Mouse (Mus musculus) G1E (cell line): ENCODE results near the gene Lpgat1. TPM values are rescaled to one million over a fixed set of nuclear protein-coding genes. Genes with fewer than 3 reads are reported as not detected.

Experiments used
- ATAC-seq: 2 replicates; pipeline ENCODE4 v1.8.0; 2016; ENCODE audit warnings: mild to moderate bottlenecking; ENCODE audit not compliant: insufficient number of reproducible peaks, poor library complexity, low FRiP score, severe bottlenecking; ENCODE audit errors: extremely low read depth
- DNase-seq: peaks from one replicate; pipeline ENCODE4 v3.0.0; 2012; ENCODE audit warnings: low spot score
- H3K27me3 ChIP-seq: 2 replicates; pipeline ENCODE4 v1.6.1; 2012; ENCODE audit warnings: mild to moderate bottlenecking, low read length, inconsistent platforms; ENCODE audit not compliant: insufficient read depth
- H3K36me3 ChIP-seq: replicated peaks from 2 replicates; pipeline ENCODE3; 2012; ENCODE audit warnings: mild to moderate bottlenecking, inconsistent platforms
- H3K4me1 ChIP-seq: 2 replicates; pipeline ENCODE4 v1.6.1; 2012; ENCODE audit warnings: low read depth, low read length, inconsistent platforms, mixed read lengths; ENCODE audit not compliant: insufficient read depth
- H3K4me3 ChIP-seq: 2 replicates; pipeline ENCODE4 v1.5.1; 2012; ENCODE audit warnings: low read depth, mild to moderate bottlenecking, inconsistent platforms, low read length, moderate library complexity, mixed read lengths
- H3K9me3 ChIP-seq: replicated peaks from 2 replicates; pipeline ENCODE4 v1.6.1; 2012; ENCODE audit warnings: inconsistent platforms
- CTCF ChIP-seq: IDR thresholded peaks from 2 replicates; pipeline ENCODE4 v1.5.1; 2012; ENCODE audit warnings: low read depth, low read length, inconsistent platforms, mixed read lengths
- GATA1 ChIP-seq: IDR thresholded peaks from 2 replicates; pipeline ENCODE4 v1.6.1; 2012; ENCODE audit warnings: borderline replicate concordance, low read length, inconsistent platforms, mixed read lengths
- GATA2 ChIP-seq: IDR thresholded peaks from 2 replicates; pipeline ENCODE4 v1.6.1; 2012; ENCODE audit warnings: low read depth, low read length, inconsistent platforms, borderline replicate concordance
- POLR2AphosphoS5 ChIP-seq: IDR thresholded peaks from 2 replicates; pipeline ENCODE4 v1.6.1; 2012; ENCODE audit warnings: low read depth, low read length, inconsistent platforms; ENCODE audit not compliant: insufficient replicate concordance
- TAL1 ChIP-seq: conservative IDR thresholded peaks from 2 replicates; pipeline ENCODE4 v1.6.1; 2012; ENCODE audit warnings: low read depth, low read length, inconsistent platforms, mixed read lengths
- polyA plus RNA-seq: library from polyadenylated mRNA; stranded (reverse); fragments of >175 nt; gene quantifications from 2 replicates; pipeline ENCODE4 v1.2.3, GENCODE M21; 2012
- total RNA-seq, 2 experiments: library from RNA; stranded (forward) in 1 of 2; stranded (reverse) in 1 of 2; fragments of 200-1000 nt in 1 of 2; fragments of >200 nt in 1 of 2; fragmentation: Nextera tagmentation in 1 of 2; gene quantifications; 2 replicates each; pipeline ENCODE4 v1.2.3; 2014 to 2017

The Lpgat1 gene
- total and polyA plus RNA-seq, 3 experiments, result 0.11 TPM; not detected in 2

DNA sequence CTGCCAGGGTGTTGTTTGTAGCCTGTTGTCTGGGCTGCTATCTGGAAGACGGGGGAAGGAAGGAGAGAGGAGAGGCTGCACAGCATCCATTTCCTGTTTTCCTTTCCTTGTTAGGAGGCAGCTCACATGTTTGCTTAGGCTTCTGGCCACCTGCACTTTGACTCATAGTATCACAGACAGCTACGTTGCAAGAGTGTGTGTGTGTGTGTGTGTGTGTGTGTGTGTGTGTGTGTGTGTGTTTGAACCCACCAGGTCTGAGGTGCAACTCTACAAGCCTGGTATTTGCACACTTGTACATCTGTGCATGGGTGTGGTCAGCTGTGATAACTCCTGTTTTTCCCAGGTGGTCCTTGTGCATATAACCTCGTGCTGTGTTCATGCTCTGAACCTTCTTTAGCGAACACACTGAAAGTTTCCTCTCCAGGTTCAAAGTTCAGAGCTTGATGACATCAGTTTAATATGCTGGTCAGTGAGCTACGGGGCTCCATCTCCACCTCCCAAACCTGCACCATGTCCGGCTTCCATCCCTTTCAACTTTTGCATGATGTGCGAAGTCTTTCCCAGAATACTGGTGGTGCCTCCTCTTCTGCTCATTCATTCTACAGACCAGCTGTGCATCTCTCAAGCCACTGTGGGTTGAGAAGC lies 76.4 kb downstream of the Lpgat1 start:
- Histone ChIP-seq H3K4me3 (no peak overlapping the region), H3K36me3 (no peaks in the 10 kb centered on the region), H3K27me3 (no peaks in the 10 kb centered on the region), H3K9me3 (peaks cover 2% of the 10 kb centered on the region; the same call in 1 of the 2 replicates), H3K4me1 (no peaks in the 10 kb centered on the region)
- DNase-seq, result no peak
- no peak for ATAC-seq
- TF ChIP-seq GATA1 (no peak), GATA2 (no peak), TAL1 (no peak), CTCF (no peak), POLR2AphosphoS5 (no peak)

DNA sequence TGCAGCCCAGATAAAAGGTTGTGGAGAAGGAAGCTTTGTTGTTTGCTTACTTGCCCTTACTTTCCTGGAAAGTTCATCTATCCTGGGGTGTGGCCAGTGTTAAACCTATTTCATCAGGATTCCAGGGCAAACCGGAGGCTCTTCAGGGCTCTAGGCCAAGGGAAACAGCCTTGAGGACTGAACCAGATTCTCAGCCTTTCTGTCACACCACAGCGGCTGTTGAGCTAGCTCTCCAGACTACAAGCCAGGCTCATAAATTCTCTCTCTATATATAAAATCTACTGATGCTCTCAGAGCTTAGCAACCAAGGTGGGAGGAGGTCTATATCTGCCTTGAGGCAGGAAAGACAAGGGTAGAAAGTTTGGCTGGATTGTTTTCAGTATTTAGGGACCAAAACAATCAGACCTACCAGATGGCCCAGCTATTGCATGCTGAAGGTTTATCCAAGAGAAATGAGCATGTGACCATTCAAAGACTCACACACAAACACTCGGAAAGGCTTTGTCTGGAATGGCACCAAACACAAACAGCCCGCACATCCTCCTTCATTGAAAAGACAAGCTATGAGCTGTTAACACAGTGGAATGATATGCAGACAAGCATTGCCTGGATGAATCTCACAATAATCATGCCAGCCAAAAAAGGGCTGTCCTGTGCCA lies 78.7 kb downstream of the Lpgat1 start:
- H3K27me3 ChIP-seq, result no peaks in the 10 kb centered on the region
- DNase-seq (no peak), ATAC-seq (no peak)
- no peak overlapping the region for H3K4me3 ChIP-seq
- H3K36me3 ChIP-seq, result no peaks in the 10 kb centered on the region
- TF ChIP-seq GATA2 (no peak), GATA1 (no peak), TAL1 (no peak), POLR2AphosphoS5 (no peak), CTCF (no peak)
- H3K9me3 ChIP-seq, result peaks cover 2% of the 10 kb centered on the region; the same call in 1 of the 2 replicates
- no peaks in the 10 kb centered on the region for H3K4me1 ChIP-seq

DNA sequence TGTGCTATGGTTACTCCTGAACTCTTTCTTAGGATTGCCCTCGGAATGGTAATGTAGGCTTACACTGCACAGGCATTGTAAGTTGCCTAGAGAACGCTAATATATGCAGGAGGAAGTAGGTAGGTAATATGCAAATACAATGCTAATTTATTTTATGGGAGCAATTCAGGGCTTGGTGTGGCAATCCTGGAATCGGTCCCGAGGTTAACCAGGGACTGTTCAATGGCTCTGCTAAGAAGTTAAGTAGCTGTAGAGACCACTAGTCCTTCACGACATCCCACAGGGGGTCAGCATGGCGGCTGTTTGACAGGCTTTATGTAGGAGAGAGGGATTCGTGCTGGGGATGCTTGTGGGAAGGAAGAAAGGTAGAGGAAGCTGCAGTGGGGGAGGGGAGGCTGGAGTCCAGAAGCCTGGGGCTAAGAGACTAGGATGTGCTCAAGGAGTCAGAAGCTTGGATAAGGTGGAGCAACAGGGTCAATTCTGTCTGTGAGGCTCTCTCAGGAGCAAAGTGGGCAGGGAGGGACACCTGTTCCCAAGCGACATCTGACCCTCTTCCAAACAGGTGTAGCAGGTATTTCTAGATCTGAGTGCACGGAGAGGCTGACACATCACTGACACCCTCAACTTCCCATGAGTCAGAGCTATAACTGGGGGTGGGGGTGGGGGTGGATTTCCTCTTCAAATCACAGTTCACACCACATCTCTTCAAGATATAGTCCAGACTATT lies 84.6 kb downstream of the Lpgat1 start:
- Histone ChIP-seq H3K4me3 (no peak overlapping the region), H3K27me3 (peaks cover 6% of the 10 kb centered on the region; the same call in 1 of the 2 replicates), H3K36me3 (no peaks in the 10 kb centered on the region), H3K9me3 (peaks cover 2% of the 10 kb centered on the region; the same call in 1 of the 2 replicates), H3K4me1 (no peaks in the 10 kb centered on the region)
- no peak for TF ChIP-seq POLR2AphosphoS5
- DNase-seq (no peak), ATAC-seq (no peak)

DNA sequence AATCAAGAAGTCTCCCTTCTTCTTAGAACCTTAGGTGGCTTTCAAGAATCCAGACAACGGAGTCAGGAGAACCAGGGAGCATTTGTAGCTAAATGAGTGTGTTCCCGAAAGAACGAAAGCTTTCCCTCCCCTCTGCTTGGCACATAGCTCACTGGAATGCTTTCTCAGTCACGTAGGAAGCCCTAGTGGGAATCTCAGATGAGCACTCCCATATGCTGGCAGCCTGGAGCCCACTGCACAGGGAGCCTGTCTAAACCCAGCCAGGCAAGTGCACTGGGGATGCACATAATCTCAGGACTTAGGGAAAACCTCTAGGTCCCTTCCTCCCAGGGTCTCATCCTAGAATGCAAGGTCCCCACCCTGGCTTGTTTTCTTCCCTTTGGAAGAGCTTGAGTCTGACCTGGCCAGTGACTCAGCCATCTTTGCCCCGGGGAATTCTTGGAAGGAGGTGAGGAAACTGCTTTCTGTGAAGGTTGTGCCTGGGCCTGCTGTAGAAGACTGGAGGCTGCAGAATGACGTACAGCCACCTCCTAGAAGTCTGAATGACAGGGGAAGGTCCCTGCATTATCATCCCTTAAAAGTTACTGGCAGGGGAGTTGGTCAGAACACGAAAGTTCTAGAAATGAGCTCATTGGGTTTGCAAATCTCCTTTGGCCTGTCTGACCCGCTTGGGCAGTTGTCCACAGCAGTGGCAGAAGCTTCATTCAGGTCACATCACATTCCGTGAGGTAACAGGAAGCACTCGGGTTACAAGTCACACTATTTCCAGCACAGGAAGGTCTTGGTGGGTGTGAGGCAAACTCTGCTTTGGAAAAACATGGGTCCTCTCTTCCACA lies 85.4 kb downstream of the Lpgat1 start:
- Histone ChIP-seq H3K4me3 (no peak overlapping the region), H3K27me3 (peaks cover 7% of the 10 kb centered on the region; the same call in 1 of the 2 replicates), H3K9me3 (peaks cover 2% of the 10 kb centered on the region; the same call in 1 of the 2 replicates), H3K4me1 (no peaks in the 10 kb centered on the region), H3K36me3 (no peaks in the 10 kb centered on the region)
- ATAC-seq (no peak), DNase-seq (no peak)
- no peak for TF ChIP-seq POLR2AphosphoS5
- no peak for TF ChIP-seq GATA1
- no peak for TF ChIP-seq TAL1
- TF ChIP-seq GATA2, result no peak
- no peak for TF ChIP-seq CTCF

DNA sequence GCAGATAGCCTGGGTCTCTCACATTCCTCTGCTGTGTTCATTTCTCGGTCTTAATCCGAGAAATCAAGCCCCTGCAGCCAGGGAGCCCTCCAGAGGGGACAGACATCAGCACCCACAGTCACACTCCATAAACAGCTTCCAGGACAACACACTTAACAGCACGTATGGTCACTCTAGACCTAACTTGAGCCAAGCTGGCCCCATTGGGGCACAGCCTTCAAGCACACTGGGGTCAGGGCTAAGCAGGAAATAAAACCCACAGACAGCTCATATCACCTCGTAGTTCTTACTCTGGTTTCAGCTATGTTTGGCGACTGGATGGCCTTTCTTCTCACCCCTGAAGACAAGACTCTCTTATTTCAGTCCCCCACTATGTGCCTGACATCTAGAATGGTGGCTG lies 87.1 kb downstream of the Lpgat1 start:
- H3K4me1 ChIP-seq, result no peaks in the 10 kb centered on the region

More for the DNA sequence above, 87.1 kb downstream of the Lpgat1 start:
- no peak for TF ChIP-seq GATA2
- no peak for TF ChIP-seq POLR2AphosphoS5
- no peak for TF ChIP-seq CTCF
- no peak for TF ChIP-seq TAL1
- TF ChIP-seq GATA1, result no peak
- Histone ChIP-seq H3K4me3 (no peak overlapping the region), H3K27me3 (peaks cover 12% of the 10 kb centered on the region; the same call in 1 of the 2 replicates), H3K36me3 (no peaks in the 10 kb centered on the region), H3K9me3 (no peaks in the 10 kb centered on the region; the same call in 1 of the 2 replicates)
- DNase-seq (no peak), ATAC-seq (no peak)
